19 mouse cellular contexts compared by ENCODE assay signal in the genomic region with DNA sequence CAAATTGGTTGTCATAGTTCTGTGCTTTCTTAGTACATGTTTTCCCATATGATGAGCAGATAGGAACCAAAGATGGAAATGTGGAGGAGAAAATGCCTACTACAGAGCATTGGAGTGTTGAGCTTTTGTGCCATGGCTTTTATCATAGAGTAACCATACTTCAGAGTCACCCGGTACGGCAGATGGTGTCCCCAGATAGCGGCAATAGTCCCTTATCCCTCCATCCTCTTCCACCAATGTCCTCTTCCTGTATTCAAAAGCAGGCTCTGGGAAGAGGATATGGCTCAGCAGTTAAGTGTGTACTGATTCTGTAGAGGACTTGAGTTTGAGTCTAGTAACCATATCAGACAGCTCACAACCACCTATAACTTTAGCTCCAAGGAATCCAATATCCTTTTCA.
DNase-seq lines count a peak whose midpoint lies in the region; ATAC-seq lines count a peak whose summit lies in the region.
"Had no signal": no experiment of that assay in that cellular context is flagged by ENCODE, and none has a peak within 500 bp of the region (broad histone marks: within the 10 kb centered on the region; RNA-seq: fewer than 3 reads in every experiment).

No protein-coding gene starts in this region.

- H3K36me3 ChIP-seq in heart, embryonic 10.5 days = no peaks in the 10 kb centered on the region
- H3K36me3 ChIP-seq in heart, embryonic 12.5 days = no peaks in the 10 kb centered on the region
- H3K36me3 ChIP-seq in liver, embryonic 12.5 days = no peaks in the 10 kb centered on the region
- no peaks in the 10 kb centered on the region for H3K36me3 ChIP-seq in liver, embryonic 16.5 days (ENCODE audit: control insufficient read depth, insufficient read depth)
- no peaks in the 10 kb centered on the region for H3K36me3 ChIP-seq in hindbrain, embryonic 11.5 days (ENCODE audit: control insufficient read depth, insufficient read depth, low read length)
- H3K36me3 ChIP-seq: embryonic facial prominence, embryonic 15.5 days; forebrain, embryonic 15.5 days; heart, embryonic 13.5 days; hindbrain, embryonic 13.5 days had no signal

- no peak overlapping the region for H3K4me2 ChIP-seq in heart, embryonic 12.5 days
- H3K4me2 ChIP-seq in liver, embryonic 12.5 days = no peak overlapping the region
- no peak overlapping the region for H3K4me2 ChIP-seq in liver, embryonic 16.5 days (ENCODE audit: low read depth, low read length)
- no peak overlapping the region for H3K4me2 ChIP-seq in hindbrain, embryonic 11.5 days (replicated peaks; ENCODE audit: low read depth, low read length)
- H3K4me2 ChIP-seq: embryonic facial prominence, embryonic 15.5 days; forebrain, embryonic 15.5 days; heart, embryonic 13.5 days; hindbrain, embryonic 13.5 days had no signal

- H3K9me3 ChIP-seq in heart, embryonic 10.5 days = no peaks in the 10 kb centered on the region
- no peaks in the 10 kb centered on the region for H3K9me3 ChIP-seq in heart, embryonic 12.5 days (replicated peaks)
- H3K9me3 ChIP-seq in liver, embryonic 12.5 days (replicated peaks) = no peaks in the 10 kb centered on the region
- no peaks in the 10 kb centered on the region for H3K9me3 ChIP-seq in liver, embryonic 16.5 days (replicated peaks; ENCODE audit: control insufficient read depth, low read length)
- H3K9me3 ChIP-seq in hindbrain, embryonic 11.5 days (ENCODE audit: control insufficient read depth, low read length) = no peaks in the 10 kb centered on the region
- H3K9me3 ChIP-seq: embryonic facial prominence, embryonic 15.5 days; forebrain, embryonic 15.5 days; heart, embryonic 13.5 days; hindbrain, embryonic 13.5 days had no signal

- H3K4me1 ChIP-seq in heart, embryonic 10.5 days = no peaks in the 10 kb centered on the region
- no peaks in the 10 kb centered on the region for H3K4me1 ChIP-seq in heart, embryonic 12.5 days (replicated peaks)
- peaks cover 8% of the 10 kb centered on the region for H3K4me1 ChIP-seq in liver, embryonic 12.5 days
- no peaks in the 10 kb centered on the region for H3K4me1 ChIP-seq in liver, embryonic 16.5 days (ENCODE audit: control insufficient read depth, low read depth, low read length)
- H3K4me1 ChIP-seq in hindbrain, embryonic 11.5 days (replicated peaks; ENCODE audit: control insufficient read depth, insufficient read depth, low read length) = no peaks in the 10 kb centered on the region
- H3K4me1 ChIP-seq: embryonic facial prominence, embryonic 15.5 days; forebrain, embryonic 15.5 days; heart, embryonic 13.5 days had no signal

- ATAC-seq in heart, embryonic 12.5 days (ENCODE audit: insufficient number of reproducible peaks, low FRiP score) = no peak
- ATAC-seq in liver, embryonic 12.5 days = peak; percentile 89
- peak; percentile 72 for ATAC-seq in liver, embryonic 16.5 days (ENCODE audit: low read depth)
- no peak for ATAC-seq in hindbrain, embryonic 11.5 days (ENCODE audit: low FRiP score)
- ATAC-seq: forebrain, embryonic 15.5 days; hindbrain, postnatal 0 days had no signal

- H3K27ac ChIP-seq in heart, embryonic 10.5 days = no peak overlapping the region
- no peak overlapping the region for H3K27ac ChIP-seq in heart, embryonic 12.5 days (ENCODE audit: poor library complexity, severe bottlenecking)
- H3K27ac ChIP-seq in liver, embryonic 12.5 days = no peak overlapping the region
- no peak overlapping the region for H3K27ac ChIP-seq in liver, embryonic 16.5 days (ENCODE audit: low read length)
- no peak overlapping the region for H3K27ac ChIP-seq in hindbrain, embryonic 11.5 days (ENCODE audit: low read depth, low read length)
- H3K27ac ChIP-seq: embryonic facial prominence, embryonic 15.5 days; forebrain, embryonic 15.5 days; heart, adult 2 months; heart, embryonic 13.5 days; hindbrain, embryonic 13.5 days; hindbrain, postnatal 0 days had no signal

- DNase-seq in heart, embryonic 10.5 days (ENCODE audit: low spot score) = peak; percentile 3
- DNase-seq in cerebellum, adult 9-10 months = no peak
- DNase-seq in kidney, adult 18-20 months = no peak
- DNase-seq in hindbrain, embryonic 11.5 days (ENCODE audit: low spot score) = no peak
- DNase-seq: cerebellum, adult 11 months; cerebellum, adult 8-10 months; cerebellum, postnatal 36 days; embryo, embryonic 11 days; heart, adult 2 months; heart, postnatal 4 days had no signal

- H3K4me3 ChIP-seq in heart, embryonic 10.5 days = no peak overlapping the region
- H3K4me3 ChIP-seq in heart, embryonic 12.5 days = no peak overlapping the region
- no peak overlapping the region for H3K4me3 ChIP-seq in liver, embryonic 12.5 days
- H3K4me3 ChIP-seq in liver, embryonic 16.5 days (ENCODE audit: low read depth, low read length) = no peak overlapping the region
- H3K4me3 ChIP-seq in hindbrain, embryonic 11.5 days (ENCODE audit: low read depth, low read length) = no peak overlapping the region
- H3K4me3 ChIP-seq: embryonic facial prominence, embryonic 15.5 days; erythroblast, embryonic 14.5 days; forebrain, embryonic 15.5 days; heart, adult 2 months; heart, embryonic 13.5 days; hindbrain, embryonic 13.5 days had no signal

- no peak overlapping the region for H3K9ac ChIP-seq in heart, embryonic 12.5 days
- H3K9ac ChIP-seq in liver, embryonic 12.5 days = no peak overlapping the region
- no peak overlapping the region for H3K9ac ChIP-seq in liver, embryonic 16.5 days (ENCODE audit: low read depth, low read length)
- no peak overlapping the region for H3K9ac ChIP-seq in hindbrain, embryonic 11.5 days (ENCODE audit: low read depth, low read length)
- H3K9ac ChIP-seq: embryonic facial prominence, embryonic 15.5 days; forebrain, embryonic 15.5 days; heart, embryonic 13.5 days; hindbrain, embryonic 13.5 days had no signal

- H3K27me3 ChIP-seq in heart, embryonic 10.5 days (ENCODE audit: insufficient read depth, poor library complexity, severe bottlenecking) = no peaks in the 10 kb centered on the region
- H3K27me3 ChIP-seq in heart, embryonic 12.5 days (replicated peaks) = no peaks in the 10 kb centered on the region
- no peaks in the 10 kb centered on the region for H3K27me3 ChIP-seq in liver, embryonic 12.5 days (replicated peaks)
- no peaks in the 10 kb centered on the region for H3K27me3 ChIP-seq in liver, embryonic 16.5 days (ENCODE audit: control insufficient read depth, insufficient read depth, low read depth, low read length)
- H3K27me3 ChIP-seq in hindbrain, embryonic 11.5 days (ENCODE audit: control insufficient read depth, insufficient read depth, low read length) = no peaks in the 10 kb centered on the region
- H3K27me3 ChIP-seq: embryonic facial prominence, embryonic 15.5 days; forebrain, embryonic 15.5 days; heart, embryonic 13.5 days; hindbrain, embryonic 13.5 days had no signal

- 82% methylated on average over 3 of the region's 3 CpGs for WGBS in heart, embryonic 10.5 days
- 67% methylated on average over 3 of the region's 3 CpGs for WGBS in heart, embryonic 12.5 days
- 38% methylated on average over 3 of the region's 3 CpGs for WGBS in liver, embryonic 12.5 days (ENCODE audit: insufficient replicate concordance)
- 39% methylated on average over 3 of the region's 3 CpGs for WGBS in liver, embryonic 16.5 days (ENCODE audit: insufficient replicate concordance)
- 100% methylated on average over 3 of the region's 3 CpGs for WGBS in hindbrain, embryonic 11.5 days

Comparison
In these comparisons a context has a peak if more than half of its experiments do, and no peak if none do; other contexts are left out.
1. ATAC-seq: peak in liver, embryonic 12.5 days (single experiment) and liver, embryonic 16.5 days (single experiment); none in heart, embryonic 12.5 days (single experiment) and hindbrain, embryonic 11.5 days (single experiment).